Mouse (Mus musculus) lung, adult 2 months (tissue): Measurements from ENCODE around the gene Gm29866. TPM values are rescaled to one million over a fixed set of nuclear protein-coding genes. Genes with fewer than 3 reads are reported as not detected.
"Not testable (repeated sequence)": the region's sequence is repeated elsewhere in the genome, so short reads cannot be mapped to it uniquely, and the experiment has no call there.

Experiments
- DNase-seq: peaks from one replicate; pipeline ENCODE4 v3.0.0; 2022
- H3K4me1 ChIP-seq: fragments of 200-500 bp; 2 replicates; pipeline ENCODE4 v1.6.1; 2011; ENCODE audit warnings: low read length; ENCODE audit not compliant: control insufficient read depth, insufficient read depth
- H3K4me3 ChIP-seq: fragments of 200-500 bp; replicated peaks from 2 replicates; pipeline ENCODE3; 2011; ENCODE audit warnings: low read depth, mild to moderate bottlenecking, control low read depth, low read length; ENCODE audit errors: extremely low read depth
- WGBS: fragments of 180-500 bp; shearing (Covaris S2); methylation state at CpG from one replicate; pipeline ENCODE4 v1.1.7; 2018; 5-methylcytosine and 5-hydroxymethylcytosine counted together
- polyA plus RNA-seq: library from polyadenylated mRNA; depleted of rRNA; stranded (reverse); fragments of >200 nt; gene quantifications from 2 replicates; pipeline ENCODE4 v1.2.3, GENCODE M21; 2012; rRNA removed

Gene Gm29866
- not detected in 2 replicates for polyA plus RNA-seq

- H3K4me1 ChIP-seq, H3K4me3 ChIP-seq, DNase-seq: not testable (repeated sequence)
- no CpG with 5 or more reads among the region's 6 CpGs for WGBS
Observed at GRCm38 (mm10) chrY:20993557-20993956, at the start of gene Gm29866. Gene Gm29866, minus strand, starts transcription at chrY:20993657.

Other genes with a start within 250 kb of the Gm29866 start
- gene Gm20909, start 170.9 kb upstream of the Gm29866 start, polyA plus RNA-seq = not detected in 2 replicates
- not detected in 2 replicates for gene Gm20865, start 247.9 kb upstream of the Gm29866 start, polyA plus RNA-seq